Mouse (Mus musculus): ENCODE results near the gene Cnpy2.

Gene Cnpy2

GRCm38 (mm10) chr10:128368402-128369217 lies 46.4 kb downstream of the Cnpy2 start, which contains the start of gene Coq10a:
Gene Coq10a, minus strand, starts transcription at chr10:128368997.
- peak; percentile 95 for DNase-seq (ENCODE audit: low read depth)

- DNase-seq (ENCODE audit: low read depth): no peak
These were observed 46.9 kb downstream of the Cnpy2 start for GRCm38 (mm10) chr10:128369218-128369543.

- no peak for DNase-seq (ENCODE audit: low read depth)
These were observed 47.3 kb downstream of the Cnpy2 start for GRCm38 (mm10) chr10:128369599-128369998.

- no peak for DNase-seq (ENCODE audit: low read depth)
These were observed 47.8 kb downstream of the Cnpy2 start for GRCm38 (mm10) chr10:128370021-128370420.

- no peak for DNase-seq (ENCODE audit: low read depth)
These were observed 48.3 kb downstream of the Cnpy2 start for GRCm38 (mm10) chr10:128370601-128371000.

GRCm38 (mm10) chr10:128372142-128372541 lies 49.9 kb downstream of the Cnpy2 start:
- no peak for DNase-seq (ENCODE audit: low read depth)

GRCm38 (mm10) chr10:128372989-128373748 lies 50.9 kb downstream of the Cnpy2 start:
- peak; percentile 93 for DNase-seq (ENCODE audit: low read depth)

GRCm38 (mm10) chr10:128374393-128374792 lies 52.1 kb downstream of the Cnpy2 start:
- DNase-seq (ENCODE audit: low read depth): peak; percentile 89

- no peak for DNase-seq (ENCODE audit: low read depth)
These were observed 53.8 kb downstream of the Cnpy2 start for GRCm38 (mm10) chr10:128376099-128376454.

- peak; percentile 75 for DNase-seq (ENCODE audit: low read depth)
These were observed 54.4 kb downstream of the Cnpy2 start, which contains the start of gene Ankrd52 for GRCm38 (mm10) chr10:128376455-128377211. Gene Ankrd52, plus strand, starts transcription at chr10:128377115.

All from 416B (cell line).